10 mouse cellular contexts compared by ENCODE assay signal in genomic region chr8:76928808-76929207, GRCm38 (mm10).
"Had no signal": no experiment of that assay in that cellular context is flagged by ENCODE, and none has a peak within 500 bp of the region (broad histone marks: within the 10 kb centered on the region; RNA-seq: fewer than 3 reads in every experiment).

No protein-coding gene starts in this region.

- H3K9ac ChIP-seq: heart, embryonic 12.5 days; hindbrain, embryonic 12.5 days; hindbrain, embryonic 15.5 days; limb, embryonic 13.5 days; limb, embryonic 15.5 days; liver, embryonic 12.5 days; liver, embryonic 14.5 days had no signal

- ATAC-seq: hindbrain, postnatal 0 days; liver, embryonic 12.5 days had no signal

- H3K27ac ChIP-seq: heart, adult 2 months; hindbrain, embryonic 10.5 days; hindbrain, embryonic 12.5 days; hindbrain, embryonic 15.5 days; hindbrain, postnatal 0 days; limb, embryonic 13.5 days; limb, embryonic 15.5 days; liver, embryonic 12.5 days; liver, embryonic 14.5 days had no signal

- H3K4me3 ChIP-seq: heart, adult 2 months; heart, embryonic 12.5 days; hindbrain, embryonic 10.5 days; hindbrain, embryonic 12.5 days; hindbrain, embryonic 15.5 days; limb, embryonic 13.5 days; limb, embryonic 15.5 days; liver, embryonic 12.5 days had no signal

- H3K4me1 ChIP-seq: heart, embryonic 12.5 days; hindbrain, embryonic 10.5 days; hindbrain, embryonic 12.5 days; hindbrain, embryonic 15.5 days; limb, embryonic 13.5 days; limb, embryonic 15.5 days; liver, embryonic 12.5 days had no signal

- H3K27me3 ChIP-seq: heart, embryonic 12.5 days; hindbrain, embryonic 12.5 days; hindbrain, embryonic 15.5 days; limb, embryonic 13.5 days; limb, embryonic 15.5 days; liver, embryonic 12.5 days had no signal

- H3K4me2 ChIP-seq: heart, embryonic 12.5 days; hindbrain, embryonic 12.5 days; hindbrain, embryonic 15.5 days; limb, embryonic 13.5 days; limb, embryonic 15.5 days; liver, embryonic 12.5 days had no signal

- H3K36me3 ChIP-seq: heart, embryonic 12.5 days; hindbrain, embryonic 10.5 days; hindbrain, embryonic 12.5 days; hindbrain, embryonic 15.5 days; limb, embryonic 13.5 days; limb, embryonic 15.5 days; liver, embryonic 12.5 days had no signal

- H3K9me3 ChIP-seq: heart, embryonic 12.5 days; hindbrain, embryonic 10.5 days; hindbrain, embryonic 12.5 days; hindbrain, embryonic 15.5 days; limb, embryonic 13.5 days; limb, embryonic 15.5 days; liver, embryonic 12.5 days had no signal
